Mouse (Mus musculus): ENCODE data around the gene Dcaf6.

Dcaf6 gene

DNA sequence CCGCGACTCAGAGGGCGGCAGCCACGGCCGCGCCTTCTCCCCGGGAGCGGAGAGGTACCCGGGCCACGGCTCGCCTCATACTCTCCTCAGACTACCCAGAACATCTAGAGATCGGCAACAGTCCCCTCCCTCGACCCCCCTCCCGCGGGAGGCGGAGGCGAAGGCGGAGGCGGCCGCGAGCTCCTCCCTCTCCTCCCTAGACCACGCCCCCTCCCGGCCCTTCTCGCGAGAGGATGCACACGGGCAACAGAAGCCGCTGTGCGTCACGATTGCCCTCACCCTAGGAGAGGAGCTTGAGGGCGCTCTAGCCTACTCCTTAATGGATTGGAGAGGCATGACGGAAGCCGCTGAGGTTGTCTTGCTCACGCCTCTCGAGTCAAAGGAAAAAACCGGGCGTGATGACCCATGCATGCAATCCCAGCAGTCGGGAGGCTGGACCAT lies at the start of gene Dcaf6, which contains the start of gene Mpc2:
Dcaf6 (minus strand) TSS at position 116 of the 441 bp plus-strand sequence.
Mpc2 (plus strand) TSS at position 278 of the 441 bp plus-strand sequence.
- DNase-seq = peak; percentile 99 to 100

DNA sequence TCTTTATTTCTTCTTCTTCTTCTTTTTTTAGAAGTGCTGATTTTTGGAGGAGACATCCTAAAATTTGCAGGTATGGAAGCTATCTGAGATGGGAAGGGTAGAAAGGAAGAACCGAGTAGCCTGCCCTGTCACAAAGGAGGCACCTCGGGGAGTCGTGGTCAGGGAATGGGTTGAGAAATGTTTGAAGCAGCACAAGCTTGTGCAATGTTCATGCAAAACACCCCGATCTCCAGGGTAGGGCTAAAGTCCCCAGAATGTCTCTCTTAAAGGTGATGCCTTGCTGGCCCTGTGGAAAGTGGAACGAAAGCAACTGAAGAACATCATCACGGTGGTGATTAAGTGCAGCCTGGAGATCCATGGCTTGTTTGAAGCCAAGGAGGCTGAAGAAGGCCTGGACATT lies 46.0 kb upstream of the Dcaf6 start:
- DNase-seq = no peak

DNA sequence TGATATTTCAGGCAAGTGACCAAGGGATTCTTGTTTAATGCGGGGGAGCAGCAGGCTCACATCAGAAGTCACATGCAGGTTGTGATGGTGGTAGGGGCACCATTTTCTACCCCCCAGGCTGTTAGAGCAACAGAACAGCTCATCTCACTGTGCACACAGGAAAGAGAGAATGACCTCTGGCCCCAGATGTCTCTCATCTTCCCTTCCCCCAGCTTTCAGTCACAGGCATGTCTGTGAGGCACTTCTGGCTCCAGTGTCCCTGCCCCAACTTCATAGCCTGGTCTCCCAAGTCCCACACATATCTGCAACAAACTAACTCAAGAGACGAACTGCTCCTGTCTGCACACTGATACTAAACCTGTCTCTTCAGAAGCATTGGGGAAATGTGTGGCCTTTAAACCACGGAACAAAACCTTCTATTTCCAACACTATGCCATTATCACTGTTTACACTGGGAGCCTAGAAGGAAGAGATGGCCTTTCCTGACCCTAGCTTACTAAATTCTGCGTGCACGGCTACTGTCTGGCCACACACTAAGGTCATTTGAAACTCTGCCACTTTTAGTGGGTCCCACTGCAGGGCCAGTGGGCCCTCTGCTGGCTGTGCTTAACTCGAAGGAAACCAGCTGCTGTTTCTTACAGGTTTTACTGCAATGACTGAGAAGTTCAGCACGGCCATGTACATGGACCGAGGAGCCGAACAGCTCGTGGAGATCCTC lies 43.2 kb upstream of the Dcaf6 start:
- peak; percentile 2 to 6 for DNase-seq

DNA sequence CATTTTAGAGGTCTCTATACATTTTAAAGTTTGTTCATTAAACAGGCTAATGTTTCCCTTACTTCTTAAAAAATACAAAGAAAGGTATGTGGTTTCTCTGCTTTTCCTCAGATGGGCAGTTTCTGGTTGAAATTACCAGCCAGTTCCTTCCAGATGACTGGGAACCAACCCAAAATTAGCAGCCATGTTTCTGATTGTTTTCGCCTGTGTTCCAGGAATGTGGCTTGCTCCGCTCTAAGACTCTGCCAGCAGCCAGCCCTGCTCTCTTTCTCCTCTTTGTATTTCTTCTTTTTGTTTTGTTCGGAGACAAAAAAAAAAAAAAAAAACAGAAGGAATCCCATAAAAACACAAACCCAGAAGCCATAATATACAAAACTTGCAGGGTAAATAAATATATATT lies 38.6 kb upstream of the Dcaf6 start:
- DNase-seq = no peak

DNA sequence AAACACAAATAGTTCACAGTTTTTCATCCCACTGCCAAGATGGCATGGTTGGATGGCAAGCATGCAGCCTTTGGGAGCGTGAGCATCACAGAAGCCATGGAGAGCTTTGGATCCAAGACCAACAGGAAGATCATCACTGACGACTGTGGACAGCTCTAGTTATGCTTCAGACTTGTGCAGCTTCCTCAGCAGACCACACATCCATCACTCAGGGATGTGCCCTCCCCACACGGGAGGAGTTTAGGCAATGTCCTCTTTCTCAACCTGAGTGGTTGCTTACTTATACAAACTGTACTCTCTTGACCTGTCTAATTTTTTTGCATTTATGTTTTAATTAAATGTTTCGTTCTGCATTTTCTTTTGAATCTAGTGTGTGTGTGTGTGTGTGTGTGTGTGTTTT lies 28.9 kb upstream of the Dcaf6 start:
- no peak for DNase-seq

DNA sequence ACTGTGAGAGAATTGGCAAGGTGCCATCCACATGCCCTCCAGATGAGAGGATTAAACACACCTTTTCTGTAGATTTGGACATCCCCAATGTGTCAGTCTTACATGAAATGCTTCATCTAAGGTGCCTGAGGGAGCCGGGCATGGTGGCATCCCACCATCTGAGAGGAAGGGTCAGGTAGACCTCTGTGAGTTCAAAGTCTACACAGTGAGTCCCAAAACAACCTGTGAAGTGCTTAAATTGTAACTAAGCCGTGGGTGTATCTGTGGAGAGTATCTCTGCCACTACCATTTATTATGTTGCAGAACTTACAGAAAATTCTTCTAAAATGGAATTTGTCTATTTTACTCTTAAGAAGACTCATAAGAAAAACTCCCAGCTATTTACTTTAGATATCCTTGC lies 25.8 kb upstream of the Dcaf6 start:
- no peak for DNase-seq

DNA sequence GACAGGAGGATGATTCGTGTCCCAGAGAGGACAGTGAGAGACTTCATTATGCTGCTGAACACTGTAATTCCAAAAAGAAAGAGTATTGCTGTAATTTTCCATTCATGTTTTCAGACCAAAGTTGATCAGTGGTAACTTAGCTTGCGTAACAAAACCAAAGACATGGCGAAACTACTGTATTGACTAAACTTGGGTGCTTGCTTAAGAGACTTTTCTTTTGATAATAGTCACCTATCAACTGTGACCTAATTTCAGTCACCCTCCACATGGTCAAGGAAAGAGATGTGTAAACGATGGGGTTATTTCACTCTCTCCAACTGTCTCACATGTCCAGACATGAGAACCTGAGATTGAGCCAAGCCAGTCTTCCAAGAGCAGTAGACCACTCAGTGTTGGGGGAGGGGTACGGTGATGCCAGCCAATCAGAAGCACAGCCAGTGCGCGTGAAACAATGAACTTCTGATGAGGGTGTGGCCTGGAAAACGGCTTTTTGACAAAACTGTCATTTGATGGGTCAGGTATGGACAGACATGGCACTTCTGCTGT lies 24.5 kb upstream of the Dcaf6 start, which contains the start of gene Adcy10:
Adcy10 (plus strand) TSS at position 496 of the 546 bp plus-strand sequence.
- DNase-seq = no peak

DNA sequence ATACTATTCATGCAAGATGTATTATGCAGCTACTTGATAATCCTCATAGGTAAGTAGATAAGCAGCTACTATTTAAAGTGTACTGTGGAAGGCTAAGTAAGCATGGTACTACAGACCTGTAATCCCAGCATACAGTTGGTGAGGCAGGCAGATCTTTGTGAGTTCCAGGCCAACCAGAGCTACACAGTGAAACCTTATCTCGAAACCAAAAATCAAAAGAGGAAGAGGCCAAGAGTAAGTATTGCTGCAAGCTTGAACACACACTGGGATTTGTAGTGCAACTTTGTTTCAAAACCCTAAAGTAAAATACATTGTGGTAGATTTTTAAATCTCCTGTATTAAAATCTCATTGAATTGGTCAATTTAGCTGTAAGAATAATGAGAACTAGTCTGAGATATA lies 11.2 kb upstream of the Dcaf6 start:
- no peak for DNase-seq

DNA sequence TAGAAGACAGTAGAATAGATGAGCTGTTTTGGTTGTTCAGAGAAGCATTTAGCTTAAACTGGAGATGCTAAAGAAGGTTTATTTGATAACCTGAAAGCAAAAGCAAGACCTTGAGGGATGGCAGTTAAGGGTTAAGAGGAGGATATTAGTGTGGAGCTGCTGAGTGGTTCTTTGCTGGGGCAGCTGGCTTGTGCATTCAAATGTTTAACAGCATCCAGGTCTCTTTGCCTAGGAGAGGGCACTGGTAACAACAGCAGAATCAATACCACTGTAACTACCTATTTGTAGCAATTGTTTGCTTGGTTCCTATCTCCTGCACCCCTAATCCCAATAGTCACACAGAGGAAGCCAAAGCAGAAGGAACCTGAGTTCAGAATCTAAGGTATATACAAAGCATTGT lies 9.4 kb upstream of the Dcaf6 start:
- DNase-seq = no peak

DNA sequence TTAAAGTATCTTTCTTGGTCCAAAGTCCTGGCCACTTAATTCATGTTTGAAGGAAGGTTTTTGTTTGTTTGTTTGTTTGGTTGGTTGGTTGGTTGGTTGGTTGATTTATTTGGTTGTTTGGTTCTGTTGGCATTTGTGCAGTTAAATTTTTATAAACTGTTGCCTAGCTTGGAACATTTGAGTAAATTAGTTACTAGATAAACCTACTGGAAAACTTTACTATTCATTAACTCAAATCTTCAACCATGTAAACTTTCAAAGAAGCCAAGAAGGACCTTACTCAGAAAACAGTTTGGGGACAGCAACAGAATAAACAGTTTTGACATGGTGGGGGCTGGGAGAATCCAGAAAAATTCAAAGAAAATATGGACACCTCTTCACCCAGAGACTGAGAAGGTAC lies 8.7 kb upstream of the Dcaf6 start:
- no peak for DNase-seq

DNA sequence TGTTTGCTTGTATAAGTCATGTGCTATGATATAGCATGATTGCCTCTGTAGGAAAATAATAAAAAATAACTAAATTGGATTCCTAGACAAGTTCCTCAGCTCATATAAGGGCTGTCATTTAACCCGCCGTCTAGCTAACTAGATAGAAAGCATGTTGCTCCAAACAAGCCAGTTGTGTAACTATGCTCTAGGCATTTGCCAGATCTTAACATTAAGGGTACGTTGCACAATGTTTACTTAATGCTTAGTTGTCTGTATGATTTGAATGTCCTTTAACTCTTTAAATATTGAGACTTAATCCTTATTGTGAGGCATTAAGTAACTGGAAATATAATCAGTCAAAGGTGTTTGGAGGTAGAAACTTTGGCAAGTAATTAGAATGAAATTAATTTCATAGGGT lies 4.3 kb upstream of the Dcaf6 start:
- DNase-seq = no peak

DNA sequence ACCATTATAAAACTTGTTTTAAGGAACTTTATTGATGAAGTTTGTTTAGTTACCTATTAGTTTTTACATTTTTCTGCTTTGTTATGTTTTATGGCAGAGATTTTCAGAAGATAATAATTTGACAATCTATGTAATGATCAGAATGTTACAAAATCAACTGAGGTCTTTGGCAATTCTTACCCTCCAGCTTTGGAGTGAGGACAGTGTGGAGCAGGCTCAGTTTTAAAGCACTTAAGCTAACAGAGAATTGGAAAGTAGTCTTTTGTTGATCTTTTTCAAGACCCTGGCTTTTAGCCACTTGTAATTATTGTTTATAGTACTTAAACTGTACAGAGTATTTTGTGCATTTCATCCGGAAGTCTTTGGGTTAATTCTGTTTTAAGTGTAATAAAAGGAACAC lies 2.6 kb upstream of the Dcaf6 start:
- DNase-seq = no peak

DNA sequence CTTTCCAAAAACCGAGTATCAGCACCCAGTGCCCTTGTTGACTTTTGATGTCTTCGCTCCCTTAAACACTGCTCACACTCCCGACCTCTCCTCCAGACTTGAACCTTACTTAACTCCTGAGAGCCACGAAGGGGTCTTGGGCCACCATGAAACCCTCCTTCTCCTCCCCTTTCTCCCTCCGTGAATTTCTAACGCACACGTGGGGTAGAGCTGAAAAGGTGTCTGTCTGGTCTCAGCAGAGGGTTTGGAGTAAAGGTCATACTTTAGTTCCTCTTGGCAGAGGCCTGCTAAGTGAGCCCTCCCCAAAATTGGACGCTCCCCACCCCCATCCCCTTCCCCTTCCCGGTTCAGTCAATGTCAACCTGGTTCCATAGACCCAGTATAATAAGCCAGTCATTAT lies 1.4 kb upstream of the Dcaf6 start:
- DNase-seq = peak in 1 of 2 experiments; percentile 27

DNA sequence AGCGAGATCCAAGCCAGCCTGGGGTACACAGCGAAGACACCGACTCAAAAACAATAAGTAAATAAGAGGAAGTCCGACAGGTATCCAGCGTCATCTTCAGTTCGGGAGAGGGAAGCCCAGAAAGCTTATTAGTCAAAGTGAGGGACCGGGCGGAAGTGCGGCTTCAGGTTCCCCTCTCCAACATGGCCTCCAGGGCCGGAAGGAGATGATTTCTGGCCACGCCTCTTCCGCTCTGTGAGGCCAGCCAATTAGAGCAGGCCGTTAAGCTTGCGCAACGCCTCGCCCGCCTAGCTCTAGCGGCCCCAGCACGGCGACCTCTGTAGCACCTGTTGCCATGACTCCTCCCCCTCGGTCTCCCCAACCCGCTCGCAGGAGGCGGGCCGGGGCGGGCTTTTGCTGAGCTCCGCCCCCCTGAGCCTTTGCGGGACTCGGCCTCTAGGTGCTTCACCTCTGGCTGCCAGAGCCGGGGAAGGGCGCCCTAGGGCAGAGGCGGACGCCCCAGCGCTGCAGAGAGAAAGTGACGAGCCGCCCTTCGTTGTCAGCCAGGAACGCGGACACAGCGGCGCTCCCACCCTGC lies 614 bp upstream of the Dcaf6 start:
- DNase-seq = peak; percentile 99 to 100

DNA sequence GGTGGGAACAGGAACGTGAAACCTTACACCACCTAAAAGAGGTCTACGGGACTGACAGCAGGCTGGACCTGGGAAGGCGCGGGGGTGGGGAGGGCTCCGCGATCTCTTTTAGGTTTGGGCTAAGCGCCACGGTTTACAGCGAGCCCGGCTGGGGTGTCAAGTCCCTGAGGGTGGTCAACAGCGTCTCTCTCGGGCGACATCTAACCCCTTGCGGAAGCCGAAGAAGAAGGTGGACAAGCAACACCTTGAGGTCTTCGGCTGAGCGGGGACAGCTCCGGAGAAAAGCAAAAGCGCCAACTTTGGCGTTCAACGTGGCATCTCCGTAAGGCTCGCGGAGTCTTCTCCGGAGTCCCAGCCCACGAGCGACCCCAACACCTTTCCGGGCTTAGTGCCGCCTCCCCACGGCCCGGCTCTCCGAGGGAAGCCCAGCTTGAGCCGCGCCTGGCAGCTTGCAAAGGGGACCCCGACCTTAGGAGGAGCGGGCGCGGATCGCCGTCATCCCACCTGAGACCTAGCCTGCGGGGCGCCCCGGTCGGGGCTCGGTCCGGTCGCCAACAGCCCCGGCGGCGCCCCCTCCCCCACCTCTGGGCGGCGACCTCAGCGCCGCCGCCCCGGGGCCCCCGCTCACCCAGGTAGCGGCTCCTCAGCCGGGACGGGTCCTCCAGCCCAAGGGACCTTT lies 633 bp downstream of the Dcaf6 start:
- DNase-seq = peak in 1 of 2 experiments; percentile 54

DNA sequence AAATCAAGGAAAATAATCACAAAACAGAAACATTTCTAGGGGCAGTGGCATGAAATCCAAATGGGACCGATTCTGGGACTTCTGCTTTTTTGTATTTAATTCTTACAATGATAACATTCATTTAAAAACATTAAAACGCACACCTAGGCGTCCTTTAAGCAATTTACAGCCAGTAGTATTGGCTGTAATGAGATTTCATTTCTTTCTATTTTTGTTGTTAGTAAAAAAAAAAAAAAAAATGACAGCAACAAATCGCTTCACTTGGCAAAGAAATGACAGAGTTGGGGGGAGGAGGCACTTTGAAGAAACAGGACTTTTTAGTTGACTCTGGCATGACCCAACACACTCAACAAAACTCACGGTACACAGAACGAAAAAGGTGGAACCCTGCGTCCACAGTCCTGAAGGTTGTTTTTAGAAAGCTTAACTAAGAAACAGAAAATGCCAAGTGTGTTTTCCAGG lies 1.2 kb downstream of the Dcaf6 start:
- DNase-seq = no peak

DNA sequence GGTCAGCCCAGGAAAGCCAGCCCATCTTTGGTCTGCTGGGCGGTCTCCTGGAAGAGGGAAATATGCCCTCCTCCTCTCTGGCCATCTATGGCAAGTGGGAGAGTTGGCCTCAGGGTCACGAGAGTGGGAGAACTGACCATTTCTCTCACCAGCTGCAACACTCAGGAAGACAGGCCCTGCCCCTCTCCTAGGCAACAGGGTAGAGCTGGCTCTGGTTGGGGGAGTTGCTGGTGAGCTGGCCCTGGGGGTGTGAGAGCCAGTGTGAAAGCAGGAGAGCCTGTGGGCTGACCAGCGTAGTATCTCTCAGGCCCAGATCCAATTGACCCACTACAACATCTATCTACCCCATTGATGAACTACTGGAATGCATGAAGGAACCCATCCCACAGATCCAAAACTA lies 18.6 kb downstream of the Dcaf6 start:
- DNase-seq = no peak

DNA sequence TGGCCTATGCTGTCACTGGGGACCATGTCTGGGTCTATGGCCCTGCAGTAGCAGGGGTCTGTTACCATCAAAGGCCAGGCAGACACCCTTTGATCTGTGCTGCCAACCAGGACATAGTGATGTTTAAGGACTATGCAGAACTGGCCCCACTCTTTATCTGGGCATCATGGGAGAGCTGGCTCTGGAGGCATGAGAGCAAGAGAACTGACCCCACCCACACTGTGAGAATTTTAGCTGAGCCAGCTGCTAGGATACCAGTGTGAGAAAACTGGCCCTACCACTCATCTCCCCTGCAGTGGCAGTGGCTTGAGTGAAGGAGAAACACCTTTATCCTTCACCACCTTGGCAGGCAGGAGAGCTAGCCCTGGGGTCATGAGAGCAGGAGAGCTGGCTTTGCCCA lies 19.1 kb downstream of the Dcaf6 start:
- no peak for DNase-seq

DNA sequence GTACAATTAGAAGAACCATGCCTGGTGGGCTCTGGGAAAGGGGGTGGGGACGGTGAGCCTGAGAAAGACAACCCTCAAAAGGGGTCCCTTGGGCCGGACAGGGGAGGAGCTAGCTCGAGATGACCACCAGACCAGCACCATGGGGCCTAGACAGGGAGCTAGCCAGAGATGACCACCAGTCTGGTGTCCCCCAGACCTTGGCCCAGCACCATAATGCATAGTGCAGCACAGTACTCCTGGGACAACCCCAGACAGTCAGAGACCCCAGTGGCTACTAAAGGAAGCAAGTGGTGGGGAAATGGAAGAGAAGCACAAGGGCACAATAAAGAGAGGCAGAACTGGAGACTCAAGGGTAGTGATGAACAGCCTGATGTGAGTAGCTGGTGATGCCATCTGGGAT lies 19.5 kb downstream of the Dcaf6 start:
- DNase-seq = peak in 1 of 2 experiments; percentile 2

DNA sequence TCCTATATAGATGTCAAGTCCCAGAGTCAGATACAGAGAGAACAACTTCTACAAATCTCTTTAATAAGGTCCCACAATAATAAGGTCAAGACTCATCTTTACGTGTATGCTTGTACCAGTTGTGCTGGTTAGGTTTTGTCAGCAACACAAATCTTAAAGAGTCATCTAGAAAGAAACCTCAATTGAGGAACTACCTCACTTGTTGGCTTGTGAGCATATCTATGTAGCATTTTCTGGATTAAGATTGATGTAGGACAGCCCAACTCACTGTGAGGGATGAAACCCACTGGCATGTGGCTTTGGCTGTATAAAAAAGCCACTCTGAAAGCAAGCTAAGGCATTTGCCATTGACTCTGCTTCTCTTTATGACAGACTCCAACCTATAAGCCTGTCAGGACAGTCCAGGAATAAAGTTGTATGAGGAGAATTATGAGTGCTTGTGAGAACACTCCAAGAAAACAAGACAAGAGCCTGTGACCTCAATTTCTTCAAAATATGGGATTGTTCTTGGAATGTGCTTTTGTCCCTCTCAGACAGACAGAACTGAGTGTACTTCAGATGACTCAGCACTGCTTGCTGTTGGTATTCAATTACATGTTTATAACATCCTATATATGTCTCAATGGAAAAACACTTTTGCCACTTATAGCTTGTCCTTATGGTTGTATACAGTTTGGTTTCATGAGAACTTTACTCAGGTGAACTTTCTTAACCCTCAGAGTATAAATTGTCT lies 21.8 kb downstream of the Dcaf6 start:
- no peak for DNase-seq

DNA sequence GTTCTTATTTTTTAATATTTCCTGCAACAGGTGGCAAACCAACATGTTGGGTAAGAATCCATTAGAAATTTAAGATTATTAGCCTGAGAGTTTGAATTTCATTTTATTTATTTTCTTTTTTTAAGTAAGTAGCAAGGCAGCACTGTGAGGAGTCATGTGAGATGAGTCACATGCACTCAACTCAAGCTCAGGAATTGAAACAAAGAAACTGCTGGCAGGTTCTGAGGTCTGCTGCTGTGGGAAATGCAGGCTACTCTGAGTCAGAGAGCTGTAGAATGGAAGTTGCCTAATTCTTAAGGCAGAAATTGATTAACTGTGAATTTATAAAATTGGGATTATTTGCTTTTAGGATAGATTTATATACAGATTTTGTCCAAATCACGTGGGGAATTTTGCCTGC lies 27.4 kb downstream of the Dcaf6 start:
- DNase-seq = no peak

DNA sequence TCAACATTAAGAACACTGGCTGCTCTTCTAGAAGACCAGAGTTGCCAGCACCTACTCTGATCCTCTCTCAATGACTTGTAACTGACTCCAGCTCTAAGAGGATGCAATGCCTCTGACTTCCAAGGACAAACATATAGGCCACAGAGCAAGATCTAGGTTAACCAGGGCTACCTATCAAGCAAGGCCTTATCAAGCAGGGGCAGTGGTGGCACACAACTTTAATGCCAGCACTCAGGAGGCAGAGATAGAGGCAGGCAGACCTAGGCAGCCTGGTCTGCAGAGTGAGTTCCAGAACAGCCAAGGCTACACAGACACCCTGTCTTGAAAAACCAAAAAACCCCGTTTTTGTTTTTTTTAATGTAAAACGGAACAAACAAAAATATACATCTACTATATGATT lies 34.0 kb downstream of the Dcaf6 start:
- DNase-seq = no peak

DNA sequence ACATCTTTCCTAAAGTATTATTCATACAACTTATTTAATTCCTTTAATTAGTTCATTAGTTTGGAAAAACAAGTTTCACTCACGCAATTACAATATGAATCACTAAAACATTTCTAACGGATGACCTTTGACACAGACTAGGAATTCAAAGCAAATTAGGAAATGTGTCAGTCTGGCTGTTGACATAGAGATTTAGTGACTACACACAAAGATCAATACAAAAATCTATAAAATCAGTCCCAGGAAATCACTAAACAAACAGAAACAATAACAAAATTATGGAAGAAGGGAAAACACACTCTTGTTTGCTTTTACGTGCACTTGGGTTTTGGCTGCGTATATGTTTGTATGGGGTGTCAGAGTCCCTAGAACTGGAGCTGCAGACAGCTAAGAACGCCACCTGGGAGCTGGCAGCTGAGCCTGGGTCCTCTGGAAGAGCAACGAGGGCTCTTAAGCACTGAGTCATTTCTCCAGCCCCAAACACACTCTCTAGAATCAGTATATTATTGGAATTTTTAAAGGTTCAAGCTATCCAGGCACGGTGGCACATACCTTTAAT lies 38.8 kb downstream of the Dcaf6 start:
- DNase-seq = no peak
